Mouse (Mus musculus) E14TG2a.4 (cell line): ENCODE data around the gene Aldh3b3.
"Not testable (repeated sequence)": the region's sequence is repeated elsewhere in the genome, so short reads cannot be mapped to it uniquely, and the experiment has no call there.

Source experiments
- H3K27me3 ChIP-seq: 2 replicates; pipeline ENCODE4 v1.6.1; 2014; ENCODE audit warnings: low read length, control low read depth; ENCODE audit not compliant: insufficient read depth
- H3K36me3 ChIP-seq: 2 replicates; pipeline ENCODE4 v1.6.1; 2014; ENCODE audit warnings: low read length, control low read depth; ENCODE audit not compliant: insufficient read depth
- H3K4me1 ChIP-seq: replicated peaks from 2 replicates; pipeline ENCODE4 v1.6.1; 2014; ENCODE audit warnings: low read depth, low read length, control low read depth
- H3K4me3 ChIP-seq: replicated peaks from 2 replicates; pipeline ENCODE4 v1.5.1; 2014; ENCODE audit warnings: mild to moderate bottlenecking, low read length
- H3K9me3 ChIP-seq: 2 replicates; pipeline ENCODE4 v1.6.1; 2014; ENCODE audit warnings: low read length, control low read depth
- CTCF ChIP-seq: conservative IDR thresholded peaks from 2 replicates; pipeline ENCODE4 v1.5.1; 2014; ENCODE audit warnings: low read length
- NANOG ChIP-seq: IDR thresholded peaks from 2 replicates; pipeline ENCODE4 v1.6.1; 2014; ENCODE audit warnings: borderline replicate concordance, low read length, mixed read lengths
- POU5F1 ChIP-seq: IDR thresholded peaks from 2 replicates; pipeline ENCODE4 v1.6.1; 2014; ENCODE audit warnings: low read length, borderline replicate concordance

Aldh3b3 gene

GRCm38 (mm10) chr19:3959030-3959429, 585 bp downstream of the Aldh3b3 start:
- no peaks in the 10 kb centered on the region for H3K36me3 ChIP-seq
- no peak for TF ChIP-seq POU5F1
- no peak for TF ChIP-seq NANOG
- TF ChIP-seq CTCF, result no peak
- no peak overlapping the region for H3K4me3 ChIP-seq
- H3K9me3 ChIP-seq, result no peaks in the 10 kb centered on the region
- peaks cover 20% of the 10 kb centered on the region for H3K27me3 ChIP-seq
- H3K4me1 ChIP-seq, result no peaks in the 10 kb centered on the region

- no peak overlapping the region for H3K4me3 ChIP-seq
- no peaks in the 10 kb centered on the region for H3K9me3 ChIP-seq
- no peaks in the 10 kb centered on the region for H3K4me1 ChIP-seq
- peaks cover 16% of the 10 kb centered on the region for H3K27me3 ChIP-seq
- TF ChIP-seq POU5F1, result no peak
- TF ChIP-seq CTCF, result no peak
- TF ChIP-seq NANOG, result no peak
- H3K36me3 ChIP-seq, result no peaks in the 10 kb centered on the region
These were observed 1.8 kb downstream of the Aldh3b3 start for GRCm38 (mm10) chr19:3960211-3960610.

GRCm38 (mm10) chr19:3961805-3962204, 3.4 kb downstream of the Aldh3b3 start:
- not testable (repeated sequence) for H3K4me3 ChIP-seq, H3K36me3 ChIP-seq, H3K9me3 ChIP-seq, H3K27me3 ChIP-seq, H3K4me1 ChIP-seq

DNA sequence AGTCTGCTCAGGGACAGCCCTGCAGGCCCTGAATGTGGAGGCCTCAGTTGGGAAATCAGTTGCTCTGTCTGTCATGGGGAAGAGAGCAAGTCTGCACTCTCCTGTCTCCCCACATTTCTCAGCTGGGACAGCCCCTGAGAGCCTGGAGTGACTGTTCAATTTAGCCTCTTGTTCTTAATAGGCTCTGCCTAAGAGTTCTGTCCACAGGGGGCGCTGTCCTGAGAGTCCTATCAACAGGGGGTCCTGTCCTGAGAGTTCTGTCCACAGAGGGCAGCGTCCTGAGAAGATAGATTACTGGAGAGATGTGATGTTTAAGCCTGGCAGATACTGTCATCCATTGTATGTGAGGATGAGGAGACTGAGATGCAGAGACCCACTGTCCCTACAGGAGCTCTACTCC, 4.0 kb downstream of the Aldh3b3 start:
- H3K27me3 ChIP-seq, result peaks cover 5% of the 10 kb centered on the region; the same call in 1 of the 2 replicates
- TF ChIP-seq POU5F1 (no peak), NANOG (no peak), CTCF (peak; percentile 41)
- no peaks in the 10 kb centered on the region for H3K9me3 ChIP-seq
- H3K36me3 ChIP-seq, result no peaks in the 10 kb centered on the region
- no peaks in the 10 kb centered on the region for H3K4me1 ChIP-seq
- H3K4me3 ChIP-seq, result no peak overlapping the region

- no peaks in the 10 kb centered on the region for H3K36me3 ChIP-seq
- H3K4me1 ChIP-seq, result no peaks in the 10 kb centered on the region
- no peak for TF ChIP-seq NANOG
- TF ChIP-seq POU5F1, result no peak
- TF ChIP-seq CTCF, result no peak
- no peak overlapping the region for H3K4me3 ChIP-seq
- no peaks in the 10 kb centered on the region for H3K27me3 ChIP-seq
- no peaks in the 10 kb centered on the region for H3K9me3 ChIP-seq
These were observed 5.6 kb downstream of the Aldh3b3 start for GRCm38 (mm10) chr19:3964030-3964429.

DNA sequence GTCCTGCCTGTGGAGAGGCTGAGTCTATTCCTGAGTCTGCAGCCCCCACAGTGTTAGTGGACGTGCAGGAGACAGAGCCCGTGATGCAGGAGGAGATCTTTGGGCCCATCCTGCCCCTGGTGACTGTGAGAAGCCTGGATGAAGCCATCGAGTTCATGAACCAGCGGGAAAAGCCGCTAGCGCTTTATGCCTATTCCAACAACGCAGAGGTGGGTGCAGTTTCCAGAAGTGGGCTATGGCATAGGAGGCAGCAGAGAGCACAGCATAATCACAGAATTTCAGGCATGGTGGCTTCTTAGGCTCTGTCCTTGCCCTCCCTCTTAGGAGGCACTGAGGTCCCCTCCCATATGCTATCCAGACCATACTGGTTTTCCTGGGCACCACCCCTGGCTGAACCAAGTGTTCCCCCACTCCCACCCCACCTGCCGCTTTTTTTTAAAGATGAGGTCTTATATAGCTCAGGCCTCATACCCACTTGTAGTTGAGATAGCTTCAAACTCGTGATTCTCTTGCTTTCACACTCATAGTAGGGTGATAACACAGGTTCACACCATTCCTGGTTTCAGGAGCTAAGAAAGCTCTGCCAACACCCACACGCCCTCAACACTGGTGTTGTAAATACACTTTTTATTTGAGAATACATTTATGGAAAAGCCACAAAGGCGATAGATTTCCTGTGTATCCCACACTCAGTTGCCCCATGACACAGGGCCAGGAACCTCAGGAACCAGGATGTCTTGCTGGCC, 8.1 kb downstream of the Aldh3b3 start:
- H3K4me3 ChIP-seq, result no peak overlapping the region
- no peaks in the 10 kb centered on the region for H3K36me3 ChIP-seq
- peaks cover 6% of the 10 kb centered on the region; the same call in 1 of the 2 replicates for H3K4me1 ChIP-seq
- H3K27me3 ChIP-seq, result peaks cover 6% of the 10 kb centered on the region; the same call in 1 of the 2 replicates
- TF ChIP-seq POU5F1 (no peak), NANOG (no peak), CTCF (no peak; the same call in 1 of the 2 replicates)
- no peaks in the 10 kb centered on the region for H3K9me3 ChIP-seq

DNA sequence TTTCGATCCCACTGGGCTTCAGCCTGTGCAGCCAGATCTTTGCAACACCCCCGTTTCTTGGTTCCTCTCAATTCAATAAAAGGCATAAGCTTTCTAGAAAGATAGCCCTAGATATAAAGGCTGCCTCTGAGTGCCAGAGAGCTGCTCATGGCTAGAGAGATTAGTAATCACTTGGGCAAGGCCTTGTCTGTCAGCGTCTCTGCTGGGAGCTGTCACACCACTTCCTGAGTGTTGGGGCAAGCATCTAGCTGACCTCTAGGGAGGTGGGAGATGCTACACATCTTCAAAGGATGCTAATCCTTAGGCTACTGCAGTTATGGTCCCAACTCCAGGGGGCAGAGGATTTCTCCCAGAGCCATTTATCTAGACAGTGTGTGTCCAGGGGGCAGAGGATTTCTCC, 8.8 kb downstream of the Aldh3b3 start:
- no peak for TF ChIP-seq CTCF
- no peak for TF ChIP-seq NANOG
- TF ChIP-seq POU5F1, result no peak
- H3K36me3 ChIP-seq, result no peaks in the 10 kb centered on the region
- peaks cover 11% of the 10 kb centered on the region for H3K4me1 ChIP-seq
- H3K9me3 ChIP-seq, result no peaks in the 10 kb centered on the region
- H3K27me3 ChIP-seq, result peaks cover 6% of the 10 kb centered on the region; the same call in 1 of the 2 replicates
- H3K4me3 ChIP-seq, result no peak overlapping the region

DNA sequence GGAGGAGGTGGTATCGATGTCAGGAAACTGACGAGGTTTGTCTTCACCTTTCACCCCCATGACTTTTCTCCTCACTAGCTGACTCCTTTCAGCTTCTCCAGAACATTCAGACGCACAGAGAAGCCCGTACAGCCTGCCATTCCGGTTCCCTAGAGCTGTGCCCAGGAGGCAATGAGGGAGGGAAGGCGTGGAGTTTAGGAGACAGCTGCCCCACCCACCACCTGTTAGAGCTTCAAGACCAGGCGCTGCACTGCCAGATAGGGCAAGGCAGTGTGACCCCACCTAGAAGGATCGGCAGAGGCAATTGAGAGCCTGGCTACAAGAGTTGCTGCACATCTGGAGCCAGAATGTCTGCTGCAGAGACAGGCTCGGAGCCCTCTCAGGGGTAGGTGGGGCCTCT, 13.8 kb downstream of the Aldh3b3 start, which contains the start of gene Aldh3b2:
Aldh3b2 (plus strand) TSS at position 100 of the 400 bp plus-strand sequence.
- TF ChIP-seq POU5F1 (no peak), NANOG (no peak), CTCF (no peak)
- Histone ChIP-seq H3K9me3 (no peaks in the 10 kb centered on the region), H3K4me3 (peak within 1 kb of the TSS; percentile 37; the same call in 1 of the 2 replicates), H3K27me3 (peaks cover 8% of the 10 kb centered on the region; the same call in 1 of the 2 replicates), H3K36me3 (no peaks in the 10 kb centered on the region), H3K4me1 (peaks cover 23% of the 10 kb centered on the region)

DNA sequence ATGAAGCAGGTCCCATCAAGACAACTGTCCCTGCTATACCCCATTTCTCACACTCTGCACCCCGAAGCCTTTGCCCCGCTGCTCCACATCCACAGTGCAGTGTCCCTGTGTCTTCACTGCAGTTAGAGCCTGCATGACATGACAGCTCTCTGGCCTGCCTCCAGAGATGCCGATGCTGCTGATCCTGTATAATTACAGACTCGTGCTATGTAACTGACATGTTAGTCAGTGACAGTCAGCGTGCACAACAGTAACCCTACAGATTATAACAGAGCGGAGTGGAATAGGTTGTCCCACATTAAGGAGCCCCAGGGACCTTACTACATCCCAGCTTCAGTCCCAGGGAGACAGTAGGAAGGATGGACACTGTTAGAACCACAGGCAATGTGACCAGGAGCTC, 16.2 kb downstream of the Aldh3b3 start:
- H3K36me3 ChIP-seq, result not testable (repeated sequence)

More for the DNA sequence above, 16.2 kb downstream of the Aldh3b3 start:
- H3K27me3 ChIP-seq, H3K4me3 ChIP-seq, H3K9me3 ChIP-seq: not testable (repeated sequence)
- peaks cover 20% of the 10 kb centered on the region for H3K4me1 ChIP-seq
